Mouse (Mus musculus): ENCODE measurements around the gene 4931414P19Rik.
A peak's percentile ranks its signal among the peaks of the same experiment; 100 is the strongest.

4931414P19Rik gene

GRCm38 (mm10) chr14:54605752-54606321, at the start of gene 4931414P19Rik:
TSS of gene 4931414P19Rik (minus strand) at chr14:54605993.
- peak; percentile 85 for DNase-seq (ENCODE audit: low read depth, low spot score)

DNA sequence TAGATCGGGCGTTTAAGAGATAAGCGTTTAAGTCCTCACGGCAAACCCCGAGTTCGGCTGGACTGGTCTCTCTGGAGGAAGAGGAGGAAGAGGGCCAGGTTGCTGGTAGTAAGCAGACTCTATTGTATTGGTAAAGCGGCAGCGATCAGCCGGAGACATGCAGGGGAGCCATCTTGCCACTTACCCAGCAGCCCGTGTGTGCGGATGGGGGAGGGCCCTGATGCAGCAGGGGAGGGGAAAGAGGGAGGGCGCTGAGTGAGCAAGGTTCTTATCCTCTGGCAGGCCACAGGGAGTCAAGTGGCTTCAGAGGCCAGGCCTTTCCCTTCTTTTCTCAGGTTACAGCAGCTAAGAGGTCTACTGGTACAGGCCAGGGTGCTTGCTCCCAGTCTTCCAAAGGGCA, 47.7 kb upstream of the 4931414P19Rik start:
- DNase-seq (ENCODE audit: low read depth, low spot score) = peak; percentile 93

GRCm38 (mm10) chr14:54652787-54653186, 47.0 kb upstream of the 4931414P19Rik start:
- DNase-seq (ENCODE audit: low read depth, low spot score) = no peak

- no peak for DNase-seq (ENCODE audit: low read depth, low spot score)
Measured at GRCm38 (mm10) chr14:54651556-54651955, 45.8 kb upstream of the 4931414P19Rik start.

GRCm38 (mm10) chr14:54650621-54651454, 45.0 kb upstream of the 4931414P19Rik start:
- peak; percentile 95 for DNase-seq (ENCODE audit: low read depth, low spot score)

DNA sequence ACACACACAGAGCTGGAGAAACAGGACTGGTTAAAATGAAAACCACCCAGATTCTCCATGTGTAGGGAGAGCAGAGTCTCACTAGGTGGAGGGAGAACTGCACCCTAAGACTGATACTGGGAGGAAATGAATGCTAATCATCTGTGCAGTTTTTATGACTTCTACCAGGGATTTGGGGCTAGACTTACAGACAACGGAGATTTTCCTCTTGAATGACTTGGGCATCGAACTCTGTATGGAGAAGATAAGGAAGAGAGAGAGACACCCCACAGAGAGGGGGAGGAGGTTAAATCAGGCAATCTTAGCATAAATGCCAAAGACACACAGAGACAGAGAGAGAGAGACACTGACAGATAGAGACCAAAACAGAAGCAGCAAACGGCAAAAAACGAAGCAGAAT, 42.1 kb upstream of the 4931414P19Rik start:
- DNase-seq (ENCODE audit: low read depth, low spot score) = no peak

DNA sequence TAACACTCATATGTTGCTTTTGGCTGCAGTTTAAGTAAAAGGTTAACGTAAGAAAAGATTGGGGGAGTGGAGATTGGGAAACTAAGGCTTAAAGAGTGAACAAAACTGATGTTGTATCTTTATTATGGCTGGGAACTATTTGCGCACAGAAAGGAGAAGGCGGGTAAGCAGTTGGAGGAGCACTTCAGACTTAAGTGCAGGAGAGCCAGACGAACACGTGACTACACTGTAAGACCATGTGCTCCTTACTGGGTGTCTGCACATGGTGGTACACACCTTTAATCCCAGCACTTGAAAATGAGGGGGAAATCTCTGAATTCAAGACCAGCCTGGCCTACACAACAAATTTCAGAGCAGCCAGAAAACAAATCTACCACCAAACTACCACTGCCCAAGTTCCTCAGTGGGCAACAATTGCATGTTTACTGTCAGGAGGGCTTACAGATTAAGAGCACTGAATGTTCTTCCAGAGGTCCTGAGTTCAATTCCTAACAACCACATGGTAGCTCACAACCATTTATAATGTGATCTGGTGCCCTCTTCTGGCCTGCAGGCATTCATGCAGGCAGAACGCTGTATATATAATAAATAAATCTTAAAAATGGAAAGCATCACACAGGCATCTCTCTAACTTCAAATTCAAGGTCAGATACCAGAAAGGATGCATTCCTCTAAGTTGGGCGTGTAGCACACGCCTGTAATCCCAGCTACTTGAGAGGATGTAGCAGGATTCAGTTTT, 41.3 kb upstream of the 4931414P19Rik start:
- no peak for DNase-seq (ENCODE audit: low read depth, low spot score)

GRCm38 (mm10) chr14:54646455-54646854, 40.7 kb upstream of the 4931414P19Rik start:
- DNase-seq (ENCODE audit: low read depth, low spot score) = no peak

GRCm38 (mm10) chr14:54644294-54644693, 38.5 kb upstream of the 4931414P19Rik start:
- DNase-seq (ENCODE audit: low read depth, low spot score) = no peak

- no peak for DNase-seq (ENCODE audit: low read depth, low spot score)
Measured at GRCm38 (mm10) chr14:54643011-54643410, 37.2 kb upstream of the 4931414P19Rik start.

DNA sequence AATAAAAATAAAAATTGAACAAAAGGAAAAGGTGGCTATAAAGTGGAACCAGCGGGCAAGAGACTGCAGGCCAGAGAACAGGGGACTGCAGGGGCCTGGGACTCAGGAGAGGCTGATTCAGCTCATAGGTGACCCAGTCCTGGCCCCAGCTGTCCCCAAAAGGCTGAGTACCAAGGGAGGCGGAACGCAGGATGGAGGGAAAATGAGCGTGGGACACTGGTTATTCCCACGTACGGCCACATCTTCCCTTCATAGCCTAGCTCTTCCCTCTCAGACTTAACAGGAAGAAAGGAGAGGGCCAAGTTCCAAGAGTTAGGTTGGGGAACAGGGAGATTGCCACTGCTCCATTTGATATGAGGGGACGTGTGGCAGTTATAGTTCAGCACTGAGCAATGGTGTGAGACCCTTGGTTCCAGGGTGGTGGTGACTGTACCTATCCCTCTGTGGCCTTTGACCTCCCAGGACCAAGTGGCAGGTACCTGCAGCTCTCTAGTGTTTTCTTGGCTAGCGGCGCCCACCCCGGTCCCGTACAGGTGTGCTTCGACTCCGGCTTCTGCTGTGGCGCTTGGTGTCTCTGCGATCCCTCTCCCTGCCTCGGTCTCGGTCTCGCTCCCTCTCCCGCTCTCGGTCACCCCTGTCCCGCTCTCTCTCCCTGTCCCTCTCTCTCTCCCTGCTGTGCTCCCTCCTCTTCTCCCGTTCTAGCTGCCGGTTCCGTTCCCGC, 36.6 kb upstream of the 4931414P19Rik start:
- DNase-seq (ENCODE audit: low read depth, low spot score) = no peak

DNA sequence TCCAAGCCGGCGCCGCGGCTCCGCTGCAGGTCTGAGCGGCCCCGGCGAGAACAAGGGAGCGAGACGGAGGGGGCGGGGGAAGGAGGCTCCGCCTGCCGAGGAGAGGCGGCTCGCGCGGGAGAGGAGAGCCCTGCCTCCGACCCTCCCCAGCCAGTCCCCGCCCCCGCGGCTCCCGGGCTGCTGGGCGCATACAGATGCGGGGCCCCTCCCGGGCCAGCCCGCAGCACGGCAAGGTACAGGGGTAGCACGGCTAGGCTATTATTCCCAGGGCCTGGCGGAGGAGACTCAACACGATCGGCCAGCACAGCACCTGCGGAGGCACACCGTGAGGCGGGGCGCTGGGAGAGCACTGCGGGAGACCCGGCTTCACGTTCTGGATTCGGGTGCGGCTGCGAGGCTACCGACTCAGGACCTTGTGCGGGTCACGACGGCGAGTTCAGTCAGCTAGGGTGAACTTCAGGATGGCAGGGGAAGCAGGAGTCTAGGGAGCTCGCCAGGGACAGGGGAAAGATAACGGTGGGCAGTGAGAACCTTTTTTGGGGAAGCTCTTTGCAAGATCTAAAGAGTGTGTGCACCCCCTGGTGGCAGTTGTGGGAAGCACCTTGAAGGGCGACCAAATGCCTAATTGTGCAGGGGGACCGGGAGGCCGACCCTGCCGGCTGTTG, 35.6 kb upstream of the 4931414P19Rik start, which contains the start of gene Cdh24:
Gene Cdh24, minus strand, starts transcription at position 60 of the 665 bp plus-strand sequence.
- peak; percentile 91 for DNase-seq (ENCODE audit: low read depth, low spot score)

- no peak for DNase-seq (ENCODE audit: low read depth, low spot score)
Measured at GRCm38 (mm10) chr14:54640946-54641304, 35.1 kb upstream of the 4931414P19Rik start, which contains the start of gene Gm17606. TSS of gene Gm17606 (plus strand) at chr14:54640952.

DNA sequence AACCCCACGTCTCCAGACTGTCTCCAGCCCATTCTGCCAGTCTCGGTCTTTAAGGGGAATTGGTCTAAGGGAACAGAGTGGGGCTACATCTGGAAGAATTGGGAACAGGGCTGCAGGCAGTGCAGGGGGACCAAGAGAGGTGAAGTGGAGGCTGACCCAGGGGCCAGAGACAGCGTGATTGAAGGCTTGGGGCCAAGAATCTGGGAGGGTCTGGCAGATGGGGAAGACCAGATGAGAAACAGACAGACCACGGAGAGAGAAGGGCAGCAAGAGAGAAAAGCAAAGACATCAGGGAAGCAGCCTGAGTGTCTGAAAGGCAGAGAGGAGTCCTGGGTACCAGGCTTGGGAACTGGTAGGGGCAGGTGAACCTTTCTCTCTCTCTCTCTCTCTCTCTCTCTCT, 34.3 kb upstream of the 4931414P19Rik start:
- DNase-seq (ENCODE audit: low read depth, low spot score) = no peak

- no peak for DNase-seq (ENCODE audit: low read depth, low spot score)
Measured at GRCm38 (mm10) chr14:54638210-54638609, 32.4 kb upstream of the 4931414P19Rik start.

GRCm38 (mm10) chr14:54636954-54637353, 31.2 kb upstream of the 4931414P19Rik start:
- DNase-seq (ENCODE audit: low read depth, low spot score) = peak; percentile 74

- DNase-seq (ENCODE audit: low read depth, low spot score) = no peak
Measured at GRCm38 (mm10) chr14:54634182-54634581, 28.4 kb upstream of the 4931414P19Rik start.

DNA sequence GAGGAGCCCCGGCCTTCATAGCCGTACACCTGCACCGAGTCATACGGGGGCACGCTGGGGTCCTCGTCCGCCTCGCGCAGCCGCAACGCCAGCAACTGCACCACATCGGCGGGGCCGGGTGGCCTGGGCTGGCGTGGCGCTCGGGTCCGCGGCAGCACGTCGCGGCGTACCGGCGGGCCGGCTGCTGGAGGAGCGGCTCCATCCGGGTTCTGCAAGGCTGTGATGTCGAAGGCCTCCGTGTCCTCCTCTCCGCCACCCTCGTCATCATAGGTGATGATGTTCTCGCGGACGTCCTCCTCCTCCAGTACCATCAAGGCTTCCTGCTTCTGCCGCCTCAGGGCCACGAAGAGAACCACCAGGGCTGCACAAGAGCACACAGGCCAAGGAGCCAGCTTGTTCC, 26.5 kb upstream of the 4931414P19Rik start:
- DNase-seq (ENCODE audit: low read depth, low spot score) = peak; percentile 59

DNA sequence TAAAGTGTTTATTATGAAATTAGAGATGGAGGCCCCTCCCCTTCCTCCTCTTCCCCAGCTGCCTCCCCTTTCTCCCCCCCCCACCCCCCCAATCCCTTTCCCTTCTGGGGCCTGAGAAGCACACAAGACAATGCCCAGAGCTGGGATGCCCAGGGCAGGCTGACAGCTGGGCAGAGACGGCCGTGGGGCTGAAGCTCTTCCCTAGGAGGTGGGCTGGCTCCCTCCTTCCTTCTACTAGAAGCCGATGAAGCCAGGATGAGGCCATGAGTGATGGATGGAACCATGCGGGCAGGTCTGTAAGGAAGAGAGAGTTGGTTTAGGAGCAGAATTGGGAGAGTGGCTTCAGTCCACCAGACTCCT, 25.4 kb upstream of the 4931414P19Rik start:
- DNase-seq (ENCODE audit: low read depth, low spot score) = no peak

- no peak for DNase-seq (ENCODE audit: low read depth, low spot score)
Measured at GRCm38 (mm10) chr14:54630583-54631239, 24.9 kb upstream of the 4931414P19Rik start.

DNA sequence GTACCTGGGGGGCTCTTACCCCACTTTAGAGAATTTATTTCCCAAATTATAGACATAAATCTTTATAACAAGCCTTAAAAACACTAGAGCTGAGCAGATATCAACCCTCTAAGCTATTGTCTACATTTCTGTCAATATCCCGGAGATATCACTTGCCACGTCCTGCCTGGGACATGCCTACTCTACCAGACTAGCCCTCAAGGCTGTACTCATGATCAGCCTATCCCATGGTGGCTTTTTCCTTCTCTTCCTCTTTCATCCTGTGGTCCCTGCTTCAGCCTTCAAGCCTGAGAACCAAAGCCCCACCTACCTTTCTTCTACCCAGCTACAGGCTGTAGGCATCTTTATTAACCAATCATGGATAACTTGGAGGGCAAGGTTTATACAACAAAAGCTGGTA, 24.0 kb upstream of the 4931414P19Rik start:
- DNase-seq (ENCODE audit: low read depth, low spot score) = no peak
